Mouse (Mus musculus): Measurements from ENCODE around the gene Ube2l6.
"Not testable (repeated sequence)": the region's sequence is repeated elsewhere in the genome, so short reads cannot be mapped to it uniquely, and the experiment has no call there.

The Ube2l6 gene

GRCm38 (mm10) chr2:84793154-84793553, 5.5 kb upstream of the Ube2l6 start:
- no peak for DNase-seq (ENCODE audit: low spot score)

- no peak for DNase-seq (ENCODE audit: low spot score)
Observed at GRCm38 (mm10) chr2:84793871-84794270, 4.8 kb upstream of the Ube2l6 start.

GRCm38 (mm10) chr2:84797833-84798492, 665 bp upstream of the Ube2l6 start:
- DNase-seq (ENCODE audit: low spot score): peak; percentile 49

GRCm38 (mm10) chr2:84799041-84799561, 473 bp downstream of the Ube2l6 start:
- DNase-seq (ENCODE audit: low spot score): peak; percentile 54

GRCm38 (mm10) chr2:84800304-84800703, 1.7 kb downstream of the Ube2l6 start:
- peak; percentile 50 for DNase-seq (ENCODE audit: low spot score)

GRCm38 (mm10) chr2:84801223-84801622, 2.6 kb downstream of the Ube2l6 start:
- DNase-seq (ENCODE audit: low spot score): not testable (repeated sequence)

GRCm38 (mm10) chr2:84803963-84804362, 5.3 kb downstream of the Ube2l6 start:
- no peak for DNase-seq (ENCODE audit: low spot score)

GRCm38 (mm10) chr2:84806546-84806945, 7.9 kb downstream of the Ube2l6 start:
- no peak for DNase-seq (ENCODE audit: low spot score)

GRCm38 (mm10) chr2:84809330-84809729, 10.7 kb downstream of the Ube2l6 start:
- DNase-seq (ENCODE audit: low spot score): peak; percentile 11

GRCm38 (mm10) chr2:84810526-84810885, 11.9 kb downstream of the Ube2l6 start:
- no peak for DNase-seq (ENCODE audit: low spot score)

GRCm38 (mm10) chr2:84810886-84811577, 12.4 kb downstream of the Ube2l6 start:
- DNase-seq (ENCODE audit: low spot score): peak; percentile 91

GRCm38 (mm10) chr2:84811880-84812279, 13.3 kb downstream of the Ube2l6 start:
- peak; percentile 52 for DNase-seq (ENCODE audit: low spot score)

- DNase-seq (ENCODE audit: low spot score): no peak
Observed at GRCm38 (mm10) chr2:84812676-84813075, 14.0 kb downstream of the Ube2l6 start.

GRCm38 (mm10) chr2:84819861-84820260, 21.2 kb downstream of the Ube2l6 start:
- DNase-seq (ENCODE audit: low spot score): no peak

GRCm38 (mm10) chr2:84822552-84822951, 23.9 kb downstream of the Ube2l6 start, which contains the start of gene Smtnl1:
Smtnl1 (minus strand) TSS chr2:84822652.
- DNase-seq (ENCODE audit: low spot score): no peak

GRCm38 (mm10) chr2:84823237-84823636, 24.6 kb downstream of the Ube2l6 start:
- DNase-seq (ENCODE audit: low spot score): no peak

- peak; percentile 90 for DNase-seq (ENCODE audit: low spot score)
Observed at GRCm38 (mm10) chr2:84826488-84827282, 28.1 kb downstream of the Ube2l6 start, which contains the start of gene Timm10. Timm10 (plus strand) TSS chr2:84826997.

- peak; percentile 59 for DNase-seq (ENCODE audit: low spot score)
Observed at GRCm38 (mm10) chr2:84827283-84827920, 28.8 kb downstream of the Ube2l6 start.

- DNase-seq (ENCODE audit: low spot score): peak; percentile 74
Observed at GRCm38 (mm10) chr2:84831666-84832391, 33.2 kb downstream of the Ube2l6 start.

- DNase-seq (ENCODE audit: low spot score): no peak
Observed at GRCm38 (mm10) chr2:84837107-84837506, 38.5 kb downstream of the Ube2l6 start.
